Mouse (Mus musculus) embryonic facial prominence, embryonic 14.5 days (tissue): ENCODE data around the gene Pomp. TPM values are rescaled to one million over a fixed set of nuclear protein-coding genes. Genes with fewer than 3 reads are reported as not detected.

Experiments
- ATAC-seq: fragments of 200-750 bp; cut with Nextera tagmentation; 2 replicates; pipeline ENCODE4 v1.8.0; 2017; ENCODE audit warnings: low read depth, moderate number of reproducible peaks, moderate TSS enrichment
- DNase-seq: peaks from one replicate; pipeline ENCODE4 v3.0.0-alpha.2; 2015; ENCODE audit warnings: low spot score
- H3K27ac ChIP-seq: fragments of 300-500 bp; sonication (generic); replicated peaks from 2 replicates; pipeline ENCODE4 v1.5.1; 2014; ENCODE audit warnings: low read depth, mild to moderate bottlenecking, low read length, moderate library complexity
- H3K27me3 ChIP-seq: fragments of 300-500 bp; sonication (generic); replicated peaks from 2 replicates; pipeline ENCODE4 v1.6.1; 2014; ENCODE audit warnings: low read length; ENCODE audit not compliant: control insufficient read depth, insufficient read depth
- H3K36me3 ChIP-seq: fragments of 300-500 bp; sonication (generic); 2 replicates; pipeline ENCODE4 v1.6.1; 2014; ENCODE audit warnings: low read length, mixed read lengths; ENCODE audit not compliant: control insufficient read depth, insufficient read depth
- H3K4me1 ChIP-seq: fragments of 300-500 bp; sonication (generic); 2 replicates; pipeline ENCODE4 v1.6.1; 2014; ENCODE audit warnings: antibody characterized with exemption, low read length; ENCODE audit not compliant: control insufficient read depth, insufficient read depth
- H3K4me2 ChIP-seq: fragments of 300-500 bp; sonication (generic); 2 replicates; pipeline ENCODE4 v1.6.1; 2014; ENCODE audit warnings: low read depth, mild to moderate bottlenecking, low read length, moderate library complexity, mixed read lengths
- H3K4me3 ChIP-seq: fragments of 300-500 bp; sonication (generic); 2 replicates; pipeline ENCODE4 v1.5.1; 2014; ENCODE audit warnings: low read depth, mild to moderate bottlenecking, low read length
- H3K9ac ChIP-seq: fragments of 300-500 bp; sonication (generic); 2 replicates; pipeline ENCODE4 v1.6.1; 2014; ENCODE audit warnings: low read depth, mild to moderate bottlenecking, low read length, moderate library complexity, mixed read lengths
- H3K9me3 ChIP-seq: fragments of 300-500 bp; sonication (generic); 2 replicates; pipeline ENCODE4 v1.6.1; 2016; ENCODE audit warnings: low read length; ENCODE audit not compliant: control insufficient read depth
- WGBS: fragments of 180-500 bp; shearing (Covaris S2); extraction: QIAGEN DNeasy Blood & Tissue Kit; methylation state at CpG from one replicate; pipeline ENCODE4 v1.1.7; 2014; 5-methylcytosine and 5-hydroxymethylcytosine counted together
- polyA plus RNA-seq: library from polyadenylated mRNA; unstranded; fragments of >200 nt; fragmentation: Nextera tagmentation; extraction: Ambion mirVana; gene quantifications from 2 replicates; pipeline ENCODE4 v1.2.1, GENCODE M21; 2014

Pomp gene
- polyA plus RNA-seq, 1 experiment from 2014 or later, result 481 TPM

DNA sequence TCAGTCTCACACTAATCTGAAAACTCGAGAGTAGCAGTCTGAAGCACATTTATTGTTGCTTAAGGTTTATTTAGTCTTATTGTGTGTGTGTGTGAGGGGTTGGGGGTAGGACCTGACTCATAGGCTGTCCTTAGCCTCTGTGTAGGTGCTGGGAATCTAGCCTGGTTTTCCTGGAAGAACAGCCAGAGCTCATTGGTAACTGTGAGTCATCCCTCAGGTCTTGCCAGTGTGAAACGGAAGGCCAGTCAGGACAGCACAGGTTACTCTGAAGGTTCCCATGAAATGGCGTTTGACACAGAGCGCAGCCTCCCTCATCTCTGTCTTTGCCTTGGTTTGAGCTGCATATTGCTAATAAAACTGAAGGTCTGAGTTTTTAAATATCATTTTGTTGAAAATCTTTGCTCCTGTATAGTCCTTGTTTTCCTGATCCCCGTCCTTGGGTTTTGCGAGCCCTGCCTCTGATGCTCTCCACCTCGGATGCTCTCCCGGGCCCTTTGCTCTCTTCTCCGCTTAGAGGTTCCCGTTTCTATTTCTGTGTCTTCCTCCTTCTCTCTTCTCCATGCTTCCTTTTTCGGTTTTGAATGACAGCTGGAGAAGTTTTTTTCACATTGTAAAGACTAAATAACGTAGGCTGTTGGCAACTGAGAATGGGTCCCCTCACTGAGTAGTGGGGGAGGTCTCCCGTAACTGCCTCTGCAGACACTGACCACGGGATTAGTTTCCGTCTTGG lies 11.0 kb downstream of the Pomp start:
- Histone ChIP-seq H3K27me3 (no peaks in the 10 kb centered on the region), H3K4me3 (no peak overlapping the region), H3K4me1 (no peaks in the 10 kb centered on the region), H3K27ac (no peak overlapping the region), H3K36me3 (peaks cover 94% of the 10 kb centered on the region), H3K4me2 (no peak overlapping the region), H3K9ac (no peak overlapping the region), H3K9me3 (no peaks in the 10 kb centered on the region)
- DNase-seq, result no peak
- WGBS, result 77% methylated on average over 15 of the region's 15 CpGs
- ATAC-seq, result no peak

DNA sequence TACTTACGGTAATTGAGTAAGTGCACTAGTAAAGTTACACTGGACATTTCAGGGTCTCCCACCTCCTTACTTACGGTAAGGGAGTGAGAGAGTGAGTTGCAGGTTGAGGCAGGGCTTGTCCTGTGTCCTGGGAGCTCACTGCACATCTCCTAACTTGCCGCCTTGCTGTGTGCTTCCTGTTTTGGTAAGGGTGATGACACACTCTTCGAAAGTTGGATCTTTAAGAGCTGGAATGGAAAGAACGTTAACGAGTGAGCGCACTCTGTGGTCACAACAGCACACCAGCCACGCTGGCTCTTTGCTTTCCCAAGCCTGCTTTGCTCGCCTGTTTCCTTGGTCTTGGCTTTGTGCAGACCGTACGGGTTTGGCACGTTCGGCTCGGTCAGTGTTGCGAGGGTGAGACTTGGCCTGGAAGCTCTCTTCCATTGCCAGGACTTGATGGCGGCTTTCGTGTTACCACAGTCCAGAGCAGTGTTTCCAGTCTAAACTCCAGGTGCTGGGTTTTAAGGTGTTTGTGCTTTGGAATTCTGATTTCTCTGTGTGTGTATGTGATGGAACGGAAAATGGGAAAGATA lies 14.3 kb downstream of the Pomp start:
- WGBS, result 93% methylated on average over 18 of the region's 18 CpGs
- H3K27ac ChIP-seq, result no peak overlapping the region
- no peak for ATAC-seq

DNA sequence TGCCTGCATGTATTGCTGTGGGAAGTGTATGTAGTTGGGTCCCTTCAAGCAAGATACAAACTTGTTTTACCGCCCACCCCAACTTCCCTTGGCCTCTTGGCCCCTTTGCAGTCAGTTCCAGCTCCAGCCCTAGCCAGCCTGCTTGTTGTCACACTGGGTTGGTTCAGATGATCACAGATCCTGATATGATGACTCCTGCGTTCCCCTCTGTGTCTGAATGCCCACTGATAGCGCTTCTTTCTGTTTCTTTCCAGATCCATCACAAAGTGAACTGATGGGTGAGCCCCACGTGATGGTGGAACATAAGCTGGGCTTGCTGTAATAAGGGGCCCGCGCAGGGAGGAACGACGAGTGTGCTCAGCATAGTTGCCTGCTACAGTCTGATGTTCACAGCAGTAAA lies 14.9 kb downstream of the Pomp start:
- H3K4me2 ChIP-seq, result no peak overlapping the region
- ATAC-seq (no peak), DNase-seq (no peak)
- H3K36me3 ChIP-seq, result peaks cover 90% of the 10 kb centered on the region
- H3K9ac ChIP-seq, result no peak overlapping the region
- no peak overlapping the region for H3K27ac ChIP-seq
- H3K4me3 ChIP-seq, result no peak overlapping the region
- WGBS, result 93% methylated on average over 8 of the region's 8 CpGs
- no peaks in the 10 kb centered on the region for H3K4me1 ChIP-seq
- H3K9me3 ChIP-seq, result no peaks in the 10 kb centered on the region
- no peaks in the 10 kb centered on the region for H3K27me3 ChIP-seq

More for the DNA sequence above, 14.3 kb downstream of the Pomp start:
- Histone ChIP-seq H3K4me2 (no peak overlapping the region), H3K9ac (no peak overlapping the region), H3K36me3 (peaks cover 90% of the 10 kb centered on the region), H3K4me1 (no peaks in the 10 kb centered on the region), H3K9me3 (no peaks in the 10 kb centered on the region), H3K4me3 (no peak overlapping the region), H3K27me3 (no peaks in the 10 kb centered on the region)
- DNase-seq, result no peak

DNA sequence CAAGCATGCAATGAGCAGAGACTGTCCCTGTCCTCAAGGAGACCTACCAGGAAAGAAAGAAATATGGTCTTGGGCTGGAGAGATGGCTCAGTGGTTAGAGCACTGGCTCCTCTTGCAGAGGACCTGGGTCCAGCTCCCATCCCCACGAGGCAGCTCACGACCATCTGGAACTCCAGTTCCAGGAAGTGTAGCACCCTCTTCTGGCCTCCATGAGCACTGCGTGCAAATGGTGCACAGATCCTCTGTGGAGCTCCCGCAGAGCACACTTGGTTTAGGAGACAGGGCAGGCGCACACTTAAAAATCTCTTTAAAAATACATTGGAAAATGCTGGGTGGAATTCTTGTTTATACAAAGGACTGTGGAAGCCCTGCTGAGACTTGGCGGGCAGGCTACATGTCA lies 17.3 kb downstream of the Pomp start:
- H3K27me3 ChIP-seq, result no peaks in the 10 kb centered on the region
- no peaks in the 10 kb centered on the region for H3K4me1 ChIP-seq
- DNase-seq (no peak), ATAC-seq (no peak)
- no peak overlapping the region for H3K4me2 ChIP-seq
- peaks cover 77% of the 10 kb centered on the region for H3K36me3 ChIP-seq
- H3K27ac ChIP-seq, result no peak overlapping the region
- 78% methylated on average over 6 of the region's 6 CpGs for WGBS
- H3K9ac ChIP-seq, result no peak overlapping the region
- no peak overlapping the region for H3K4me3 ChIP-seq
- no peaks in the 10 kb centered on the region for H3K9me3 ChIP-seq

DNA sequence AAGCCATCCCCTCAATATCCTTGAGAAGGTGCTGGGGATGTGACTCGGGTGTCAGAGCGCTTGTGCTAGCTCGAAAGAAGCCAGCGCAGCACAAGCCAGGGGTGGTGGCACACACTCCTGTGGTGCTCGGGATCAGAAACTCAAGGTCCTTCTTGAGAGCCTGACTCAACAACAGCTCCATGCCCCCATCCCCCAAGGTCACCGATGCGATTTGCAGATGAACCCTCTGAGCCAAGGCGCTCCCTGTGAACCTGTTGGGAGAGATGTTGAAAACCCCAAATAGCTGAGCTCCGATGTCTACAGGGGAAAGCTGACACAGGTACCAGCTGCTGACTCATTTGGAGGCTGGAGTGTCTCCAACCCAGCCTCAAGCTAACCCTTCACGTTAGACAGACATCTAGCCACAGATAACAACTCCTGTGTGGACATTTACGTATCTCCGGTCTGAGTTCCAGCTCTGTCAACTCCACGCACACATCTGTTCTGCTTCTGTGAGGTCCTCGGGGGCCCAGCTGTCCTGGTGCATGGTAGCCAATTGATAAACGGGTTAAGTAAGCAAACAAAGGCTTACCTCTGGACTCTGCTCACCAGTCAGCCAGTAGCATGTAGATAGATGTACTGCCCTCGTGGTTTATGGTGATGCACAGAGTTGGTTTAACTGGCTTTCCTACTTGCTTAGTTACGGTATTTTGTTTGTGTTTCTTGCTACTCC lies 19.9 kb downstream of the Pomp start:
- no peak for ATAC-seq
- WGBS, result 89% methylated on average over 17 of the region's 17 CpGs
- Histone ChIP-seq H3K4me1 (no peaks in the 10 kb centered on the region), H3K4me2 (no peak overlapping the region), H3K9me3 (no peaks in the 10 kb centered on the region), H3K27me3 (no peaks in the 10 kb centered on the region), H3K4me3 (no peak overlapping the region), H3K36me3 (peaks cover 56% of the 10 kb centered on the region), H3K27ac (no peak overlapping the region), H3K9ac (no peak overlapping the region)
- no peak for DNase-seq

DNA sequence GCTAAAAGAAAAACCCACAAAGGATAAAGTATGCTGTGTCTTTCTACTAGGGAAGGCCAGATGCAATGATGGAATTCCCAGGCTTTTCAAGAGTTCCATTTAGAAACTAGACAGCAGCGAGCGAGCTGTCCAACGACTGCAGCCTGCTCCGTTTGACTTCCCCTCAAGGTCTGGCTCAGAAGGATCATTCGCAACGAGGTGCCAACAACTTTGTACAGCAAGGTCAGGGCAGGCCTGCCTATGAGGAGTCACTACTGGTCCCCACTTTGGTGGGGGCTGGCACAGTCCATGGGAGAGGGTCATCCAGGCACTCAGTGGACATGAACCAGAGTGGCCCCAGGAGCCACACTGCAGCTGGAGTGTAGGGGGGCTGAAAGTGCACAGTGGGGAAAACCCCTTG lies 23.3 kb downstream of the Pomp start:
- DNase-seq (no peak), ATAC-seq (no peak)
- no peak overlapping the region for H3K4me3 ChIP-seq
- no peak overlapping the region for H3K4me2 ChIP-seq
- H3K4me1 ChIP-seq, result no peaks in the 10 kb centered on the region
- H3K9ac ChIP-seq, result no peak overlapping the region
- no peaks in the 10 kb centered on the region for H3K27me3 ChIP-seq
- WGBS, result 90% methylated on average over 6 of the region's 6 CpGs
- peaks cover 26% of the 10 kb centered on the region for H3K36me3 ChIP-seq
- no peaks in the 10 kb centered on the region for H3K9me3 ChIP-seq
- H3K27ac ChIP-seq, result no peak overlapping the region

DNA sequence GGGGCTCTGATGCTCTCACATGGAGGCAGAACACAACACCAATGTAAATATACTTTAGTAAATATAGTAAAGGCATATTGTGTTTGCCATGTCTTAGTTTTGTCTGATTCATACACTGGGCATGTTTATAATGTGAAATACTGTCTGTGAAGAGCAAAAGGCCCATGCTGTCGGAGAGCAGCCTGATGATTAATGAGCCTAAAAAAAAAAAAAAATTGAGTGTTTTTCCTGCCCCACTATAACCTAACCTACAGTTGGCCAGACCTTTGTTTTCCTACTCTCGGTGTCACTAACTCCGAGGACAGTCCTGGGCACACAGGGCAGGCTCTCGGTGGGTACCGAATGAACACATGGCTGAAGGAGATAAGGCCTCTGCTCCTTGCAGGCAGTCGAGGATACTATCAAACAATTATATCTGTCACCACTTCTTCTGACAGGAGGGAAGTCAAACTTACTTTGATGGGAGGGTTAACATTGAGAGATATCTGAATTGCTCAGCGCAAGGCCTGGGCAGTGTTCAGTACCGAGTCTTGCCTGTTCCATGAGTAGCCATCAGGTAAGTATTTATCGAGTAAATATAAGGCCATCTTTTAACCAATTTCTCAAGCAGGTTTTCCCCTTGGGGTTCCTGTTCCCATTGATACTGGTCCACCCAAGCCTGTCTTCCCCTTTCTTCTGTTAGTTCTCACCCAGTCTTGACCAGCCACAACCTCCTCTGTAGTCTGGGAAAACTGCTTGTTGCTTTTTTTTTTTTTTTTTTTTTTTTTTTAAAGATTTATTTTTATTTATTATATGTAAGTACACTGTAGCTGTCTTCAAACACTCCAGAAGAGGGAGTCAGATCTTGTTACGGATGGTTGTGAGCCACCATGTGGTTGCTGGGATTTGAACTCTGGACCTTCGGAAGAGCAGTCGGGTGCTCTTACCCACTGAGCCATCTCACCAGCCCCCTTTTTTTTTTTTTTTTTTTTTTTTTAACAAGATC lies 28.3 kb downstream of the Pomp start:
- no peak for ATAC-seq
- 85% methylated on average over 9 of the region's 12 CpGs for WGBS
- H3K4me1 ChIP-seq, result no peaks in the 10 kb centered on the region
- no peak overlapping the region for H3K9ac ChIP-seq
- no peak overlapping the region for H3K27ac ChIP-seq
- H3K27me3 ChIP-seq, result peaks cover 4% of the 10 kb centered on the region
- no peaks in the 10 kb centered on the region for H3K36me3 ChIP-seq
- H3K4me2 ChIP-seq, result no peak overlapping the region
- H3K4me3 ChIP-seq, result no peak overlapping the region
- H3K9me3 ChIP-seq, result no peaks in the 10 kb centered on the region
- no peak for DNase-seq

DNA sequence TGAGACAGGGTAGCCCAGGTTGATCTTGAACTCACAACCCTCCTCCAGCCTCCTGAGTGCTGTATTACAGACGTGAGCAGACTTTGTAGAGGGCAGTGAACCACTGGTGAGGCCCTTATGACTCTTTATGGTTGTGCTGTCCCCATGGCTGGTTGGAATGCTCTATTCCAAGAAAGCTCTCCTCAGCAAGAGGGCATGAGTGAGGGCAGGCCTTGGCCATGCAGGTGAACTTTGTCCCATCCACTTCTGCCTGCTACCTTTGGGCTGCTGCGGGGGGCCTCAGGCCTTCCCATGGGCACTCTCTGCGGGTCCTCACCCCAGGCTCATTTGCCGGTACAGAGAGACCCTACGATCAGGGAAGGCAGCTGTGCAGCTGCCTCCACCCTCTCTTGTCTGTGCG lies 32.5 kb downstream of the Pomp start:
- no peak for DNase-seq
- no peak overlapping the region for H3K4me2 ChIP-seq
- H3K4me3 ChIP-seq, result no peak overlapping the region
- WGBS, result 28% methylated on average over 6 of the region's 6 CpGs
- H3K27me3 ChIP-seq, result peaks cover 10% of the 10 kb centered on the region
- H3K27ac ChIP-seq, result no peak overlapping the region
- H3K36me3 ChIP-seq, result no peaks in the 10 kb centered on the region
- no peaks in the 10 kb centered on the region for H3K9me3 ChIP-seq
- no peak for ATAC-seq
- H3K4me1 ChIP-seq, result 0 out of 2 replicates have a peak, but pooled peaks cover 3% of the 10 kb centered on the region
- no peak overlapping the region for H3K9ac ChIP-seq
